Mouse (Mus musculus) CH12.LX (cell line): ENCODE measurements at regions not wholly inside any gene's neighbourhood (a gene's known extent, or its start where the extent isn't known, plus 50 kb on each side); places are given as distances from the start of the nearest gene placed in this dataset.

Experiments used
- DNase-seq: peaks from one replicate; pipeline ENCODE4 v3.0.0-alpha.2; 2013; ENCODE audit errors: extremely low read depth
- H3K27ac ChIP-seq: 2 replicates; pipeline ENCODE4 v1.5.1; 2012; ENCODE audit warnings: low read depth, mild to moderate bottlenecking, control low read depth, moderate library complexity; ENCODE audit not compliant: insufficient read depth
- H3K27me3 ChIP-seq: replicated peaks from 2 replicates; pipeline ENCODE3; 2012; ENCODE audit warnings: inconsistent platforms
- H3K36me3 ChIP-seq, 2 experiments: replicated peaks in 1 of 2; 2 replicates each; pipeline versions ENCODE3 to v1.6.1; 2012; ENCODE audit warnings: inconsistent platforms in 1 of 2, low read length in 1 of 2, mild to moderate bottlenecking in 1 of 2, mixed read lengths in 1 of 2, moderate library complexity in 1 of 2; ENCODE audit not compliant: control insufficient read depth in 1 of 2, insufficient read depth in 1 of 2
- H3K4me1 ChIP-seq, 2 experiments: 2 replicates each; pipeline ENCODE4 v1.6.1; 2012; ENCODE audit warnings: inconsistent platforms in 1 of 2, moderate library complexity in 1 of 2; ENCODE audit not compliant: insufficient read depth in 2 of 2, control insufficient read depth in 1 of 2
- H3K4me2 ChIP-seq: 2 replicates; pipeline ENCODE4 v1.6.1; 2012; ENCODE audit warnings: low read depth, mild to moderate bottlenecking, control low read depth; ENCODE audit not compliant: poor library complexity, insufficient read depth, severe bottlenecking
- H3K4me3 ChIP-seq, 3 experiments: fragments of 150-350 bp in 1 of 3; sonication (generic) in 1 of 3; replicated peaks in 1 of 3; 2 replicates each; pipeline versions ENCODE3 to v1.5.1; 2011 to 2012; ENCODE audit warnings: low read depth in 2 of 3, low read length in 2 of 3, mild to moderate bottlenecking in 2 of 3, moderate library complexity in 2 of 3, control low read depth in 1 of 3, improper control_type of control experiment in 1 of 3, inconsistent platforms in 1 of 3, mixed read lengths in 1 of 3; ENCODE audit not compliant: poor library complexity in 1 of 3
- H3K79me2 ChIP-seq: replicated peaks from 2 replicates; pipeline ENCODE4 v1.6.1; 2012; ENCODE audit warnings: mild to moderate bottlenecking, moderate library complexity; ENCODE audit not compliant: control insufficient read depth, poor library complexity, insufficient read depth, severe bottlenecking; ENCODE audit errors: extremely low read depth
- H3K9ac ChIP-seq: 2 replicates; pipeline ENCODE4 v1.6.1; 2012; ENCODE audit warnings: low read depth, mild to moderate bottlenecking, control low read depth, moderate library complexity; ENCODE audit not compliant: insufficient read depth
- H3K9me3 ChIP-seq: replicated peaks from 2 replicates; pipeline ENCODE3; 2012; ENCODE audit warnings: low read length, inconsistent platforms, mixed read lengths
- BHLHE40 ChIP-seq: IDR thresholded peaks from 2 replicates; pipeline ENCODE4 v1.6.1; 2011; ENCODE audit warnings: mild to moderate bottlenecking, low read depth, low read length, improper control_type of control experiment
- CHD1 ChIP-seq: IDR thresholded peaks from 2 replicates; pipeline ENCODE4 v1.6.1; 2012; ENCODE audit warnings: low read depth, low read length, improper control_type of control experiment, inconsistent platforms
- CHD2 ChIP-seq: IDR thresholded peaks from 2 replicates; pipeline ENCODE4 v1.6.1; 2011; ENCODE audit warnings: low read length, improper control_type of control experiment
- ELF1 ChIP-seq: IDR thresholded peaks from 2 replicates; pipeline ENCODE4 v1.6.1; 2014; ENCODE audit warnings: low read depth, mild to moderate bottlenecking, inconsistent platforms, low read length, improper control_type of control experiment
- HCFC1 ChIP-seq: IDR thresholded peaks from 2 replicates; pipeline ENCODE4 v1.6.1; 2012; ENCODE audit warnings: low read depth, mild to moderate bottlenecking, inconsistent platforms, low read length, improper control_type of control experiment
- JUN ChIP-seq: IDR thresholded peaks from 2 replicates; pipeline ENCODE4 v1.6.1; 2011; ENCODE audit warnings: low read depth, mild to moderate bottlenecking, low read length, improper control_type of control experiment, moderate library complexity; ENCODE audit not compliant: insufficient read depth
- JUND ChIP-seq: conservative IDR thresholded peaks from 2 replicates; pipeline ENCODE4 v1.6.1; 2011; ENCODE audit warnings: low read depth, low read length, improper control_type of control experiment
- KAT2A ChIP-seq: IDR thresholded peaks from 2 replicates; pipeline ENCODE4 v1.6.1; 2012; ENCODE audit warnings: low read length, improper control_type of control experiment, inconsistent platforms; ENCODE audit not compliant: insufficient replicate concordance
- MAFK ChIP-seq: IDR thresholded peaks from 2 replicates; pipeline ENCODE4 v1.6.1; 2011; ENCODE audit warnings: low read length, improper control_type of control experiment; ENCODE audit not compliant: insufficient replicate concordance
- MAX ChIP-seq: IDR thresholded peaks from 2 replicates; pipeline ENCODE4 v1.6.1; 2011; ENCODE audit warnings: low read length, improper control_type of control experiment
- MAZ ChIP-seq: IDR thresholded peaks from 2 replicates; pipeline ENCODE4 v1.6.1; 2012; ENCODE audit warnings: low read depth, mild to moderate bottlenecking, inconsistent platforms, low read length, improper control_type of control experiment, moderate library complexity
- MYC ChIP-seq: IDR thresholded peaks from 2 replicates; pipeline ENCODE4 v1.6.1; 2011; ENCODE audit warnings: low read depth, mild to moderate bottlenecking, improper control_type of control experiment, low read length
- PAX5 ChIP-seq: IDR thresholded peaks from 2 replicates; pipeline ENCODE4 v1.6.1; 2012; ENCODE audit warnings: low read length, inconsistent platforms, mixed read lengths
- POLR2A ChIP-seq: IDR thresholded peaks from 2 replicates; pipeline ENCODE4 v1.6.1; 2011; ENCODE audit warnings: low read depth, mild to moderate bottlenecking, improper control_type of control experiment, low read length
- POLR2AphosphoS2 ChIP-seq: IDR thresholded peaks from 2 replicates; pipeline ENCODE4 v1.6.1; 2011; ENCODE audit warnings: low read depth, low read length, improper control_type of control experiment
- RAD21 ChIP-seq: IDR thresholded peaks from 2 replicates; pipeline ENCODE4 v1.6.1; 2011; ENCODE audit warnings: low read depth, mild to moderate bottlenecking, low read length, improper control_type of control experiment, moderate library complexity
- RCOR1 ChIP-seq: conservative IDR thresholded peaks from 2 replicates; pipeline ENCODE4 v1.6.1; 2012; ENCODE audit warnings: low read depth, mild to moderate bottlenecking, inconsistent platforms, low read length, improper control_type of control experiment
- SMC3 ChIP-seq: IDR thresholded peaks from 2 replicates; pipeline ENCODE4 v1.6.1; 2011; ENCODE audit warnings: low read depth, low read length, improper control_type of control experiment
- TCF12 ChIP-seq: IDR thresholded peaks from 2 replicates; pipeline ENCODE4 v1.6.1; 2014; ENCODE audit warnings: low read depth, mild to moderate bottlenecking, inconsistent platforms, low read length, improper control_type of control experiment
- USF1 ChIP-seq: IDR thresholded peaks from 2 replicates; pipeline ENCODE4 v1.6.1; 2014; ENCODE audit warnings: low read depth, mild to moderate bottlenecking, inconsistent platforms, low read length, improper control_type of control experiment
- USF2 ChIP-seq: conservative IDR thresholded peaks from 2 replicates; pipeline ENCODE4 v1.6.1; 2011; ENCODE audit warnings: low read depth, low read length, improper control_type of control experiment
- ZC3H11A ChIP-seq: IDR thresholded peaks from 2 replicates; pipeline ENCODE4 v1.6.1; 2012; ENCODE audit warnings: low read depth, mild to moderate bottlenecking, inconsistent platforms, low read length, improper control_type of control experiment
- ZKSCAN1 ChIP-seq: IDR thresholded peaks from 2 replicates; pipeline ENCODE4 v1.6.1; 2012; ENCODE audit warnings: low read depth, inconsistent platforms, low read length, improper control_type of control experiment, borderline replicate concordance
- dilution Hi-C: fragments of 300-500 bp; cut with MboI; formaldehyde crosslinking; loops from 2 replicates; pipeline ENCODE4 v1.14.3; 2020; ENCODE audit warnings: low sequenced_read_pairs; ENCODE audit not compliant: extremely low pct_unique_long_range_greater_than_20kb, extremely low pct_ligation_motif_present
- in situ Hi-C: fragments of 300-500 bp; cut with MboI; formaldehyde crosslinking; loops from 3 replicates; pipeline ENCODE4 v1.14.3; 2019; ENCODE audit warnings: low sequenced_read_pairs, low pct_ligation_motif_present, low pct_unique_long_range_greater_than_20kb, mixed read lengths

- Histone ChIP-seq H3K4me3 (no peak overlapping the region), H3K79me2 (no peaks in the 10 kb centered on the region), H3K4me1 (no peaks in the 10 kb centered on the region), H3K9me3 (peaks cover 3% of the 10 kb centered on the region), H3K27me3 (no peaks in the 10 kb centered on the region), H3K4me2 (no peak overlapping the region), H3K36me3 (no peaks in the 10 kb centered on the region), H3K27ac (no peak overlapping the region), H3K9ac (no peak overlapping the region)
- no peak for DNase-seq
- TF ChIP-seq JUN, result no peak
- TF ChIP-seq ZKSCAN1, result no peak
- TF ChIP-seq SMC3, result no peak
- TF ChIP-seq POLR2AphosphoS2, result no peak
- TF ChIP-seq MYC, result no peak
- no peak for TF ChIP-seq MAX
- TF ChIP-seq CHD1, result no peak
- TF ChIP-seq PAX5, result no peak
- no peak for TF ChIP-seq ELF1
- no peak for TF ChIP-seq HCFC1
- no peak for TF ChIP-seq RAD21
- TF ChIP-seq TCF12, result no peak
- no peak for TF ChIP-seq BHLHE40
- in situ Hi-C loops (no loop called here), dilution Hi-C loops (no loop called here)
These were observed 179.5 kb upstream of the Runx1 start for GRCm38 (mm10) chr16:93005470-93005869.

GRCm38 (mm10) chr16:93003830-93004229 is 177.9 kb upstream of the Runx1 start:
- no peak overlapping the region for H3K4me3 ChIP-seq
- H3K79me2 ChIP-seq, result no peaks in the 10 kb centered on the region
- H3K27ac ChIP-seq, result no peak overlapping the region
- H3K36me3 ChIP-seq, result no peaks in the 10 kb centered on the region
- H3K4me2 ChIP-seq, result no peak overlapping the region
- no peak overlapping the region for H3K9ac ChIP-seq
- in situ Hi-C loops (no loop called here), dilution Hi-C loops (no loop called here)
- DNase-seq, result no peak
- H3K9me3 ChIP-seq, result no peaks in the 10 kb centered on the region
- TF ChIP-seq POLR2A, result no peak
- TF ChIP-seq CHD2, result no peak
- TF ChIP-seq RCOR1, result no peak
- TF ChIP-seq MAFK, result no peak
- TF ChIP-seq HCFC1, result no peak
- TF ChIP-seq JUND, result no peak
- TF ChIP-seq USF1, result no peak
- no peak for TF ChIP-seq KAT2A
- no peak for TF ChIP-seq ZC3H11A
- no peak for TF ChIP-seq MAZ
- no peak for TF ChIP-seq PAX5
- no peak for TF ChIP-seq USF2
- H3K27me3 ChIP-seq, result no peaks in the 10 kb centered on the region
- no peaks in the 10 kb centered on the region for H3K4me1 ChIP-seq
